Mouse (Mus musculus): Measurements from ENCODE around the gene Hspb6. TPM values are rescaled to one million over a fixed set of nuclear protein-coding genes. Genes with fewer than 3 reads are reported as not detected.

The Hspb6 gene
- polyA plus RNA-seq, 1 experiment from 2014 or later = 5.4 TPM

Small RNA genes lying within 50 kb of the gene (microRNA-seq; reads per million reads assigned to microRNA genes)
- gene Gm38670 (1.1 reads per million), gene Mir3569 (not detected)

Other genes starting within 250 kb of the Hspb6 start
- 93.4 and 95.9 TPM in 2 replicates for gene Alkbh6, start 243.5 kb upstream of the Hspb6 start, polyA plus RNA-seq (2016; fragmentation: Nextera tagmentation; extraction: Ambion mirVana)
- gene Syne4, start 237.4 kb upstream of the Hspb6 start, polyA plus RNA-seq (2016; fragmentation: Nextera tagmentation; extraction: Ambion mirVana) = 21.8 and 24.3 TPM in 2 replicates
- not detected in 2 replicates for gene E130208F15Rik, start 230.4 kb upstream of the Hspb6 start, polyA plus RNA-seq (2016; fragmentation: Nextera tagmentation; extraction: Ambion mirVana)
- gene Sdhaf1, start 228.3 kb upstream of the Hspb6 start, polyA plus RNA-seq (2016; fragmentation: Nextera tagmentation; extraction: Ambion mirVana) = 25.9 and 26.7 TPM in 2 replicates
- 10.7 and 11.1 TPM in 2 replicates for gene Lrfn3, start 189.4 kb upstream of the Hspb6 start, polyA plus RNA-seq (2016; fragmentation: Nextera tagmentation; extraction: Ambion mirVana)
- 22.6 and 23.2 TPM in 2 replicates for gene Tyrobp, start 138.4 kb upstream of the Hspb6 start, polyA plus RNA-seq (2016; fragmentation: Nextera tagmentation; extraction: Ambion mirVana)
- 0.72 and 1.2 TPM in 2 replicates for gene Hcst, start 132.3 kb upstream of the Hspb6 start, polyA plus RNA-seq (2016; fragmentation: Nextera tagmentation; extraction: Ambion mirVana)
- gene Nfkbid, start 130.4 kb upstream of the Hspb6 start, polyA plus RNA-seq (2016; fragmentation: Nextera tagmentation; extraction: Ambion mirVana) = 1.4 and 2.1 TPM in 2 replicates
- gene Aplp1, start 106.6 kb upstream of the Hspb6 start, polyA plus RNA-seq (2016; fragmentation: Nextera tagmentation; extraction: Ambion mirVana) = 368 and 386 TPM in 2 replicates
- gene Kirrel2, start 94.5 kb upstream of the Hspb6 start, polyA plus RNA-seq (2016; fragmentation: Nextera tagmentation; extraction: Ambion mirVana) = 13.5 and 14.6 TPM in 2 replicates
- 2.0 and 3.3 TPM in 2 replicates for gene Nphs1, start 93.9 kb upstream of the Hspb6 start, polyA plus RNA-seq (2016; fragmentation: Nextera tagmentation; extraction: Ambion mirVana)
- not detected in 2 replicates for gene Prodh2, start 58.6 kb upstream of the Hspb6 start, polyA plus RNA-seq (2016; fragmentation: Nextera tagmentation; extraction: Ambion mirVana)
- gene Arhgap33, start 17.1 kb upstream of the Hspb6 start, polyA plus RNA-seq (2016; fragmentation: Nextera tagmentation; extraction: Ambion mirVana) = 78.3 and 90.0 TPM in 2 replicates
- 9.7 and 11.0 TPM in 2 replicates for gene Proser3, start 121 bp downstream of the Hspb6 start, polyA plus RNA-seq (2016; fragmentation: Nextera tagmentation; extraction: Ambion mirVana)
- gene Lin37, start 7.7 kb downstream of the Hspb6 start, polyA plus RNA-seq (2016; fragmentation: Nextera tagmentation; extraction: Ambion mirVana) = 52.8 and 53.4 TPM in 2 replicates
- gene U2af1l4, start 11.1 kb downstream of the Hspb6 start, polyA plus RNA-seq (2016; fragmentation: Nextera tagmentation; extraction: Ambion mirVana) = 83.8 and 87.9 TPM in 2 replicates
- 16.2 and 17.1 TPM in 2 replicates for gene Gm49396, start 11.2 kb downstream of the Hspb6 start, polyA plus RNA-seq (2016; fragmentation: Nextera tagmentation; extraction: Ambion mirVana)
- gene Psenen, start 11.4 kb downstream of the Hspb6 start, polyA plus RNA-seq (2016; fragmentation: Nextera tagmentation; extraction: Ambion mirVana) = 137 and 143 TPM in 2 replicates
- 4.1 and 5.7 TPM in 2 replicates for gene Igflr1, start 13.2 kb downstream of the Hspb6 start, polyA plus RNA-seq (2016; fragmentation: Nextera tagmentation; extraction: Ambion mirVana)
- 12.2 and 13.7 TPM in 2 replicates for gene Kmt2b, start 36.5 kb downstream of the Hspb6 start, polyA plus RNA-seq (2016; fragmentation: Nextera tagmentation; extraction: Ambion mirVana)
- 0.22 and 0.47 TPM in 2 replicates for gene Zbtb32, start 46.7 kb downstream of the Hspb6 start, polyA plus RNA-seq (2016; fragmentation: Nextera tagmentation; extraction: Ambion mirVana)
- 1.6 and 1.9 TPM in 2 replicates for gene Upk1a, start 60.7 kb downstream of the Hspb6 start, polyA plus RNA-seq (2016; fragmentation: Nextera tagmentation; extraction: Ambion mirVana)
- 912 and 934 TPM in 2 replicates for gene Cox6b1, start 74.0 kb downstream of the Hspb6 start, polyA plus RNA-seq (2016; fragmentation: Nextera tagmentation; extraction: Ambion mirVana)
- not detected in 2 replicates for gene Etv2, start 83.7 kb downstream of the Hspb6 start, polyA plus RNA-seq (2016; fragmentation: Nextera tagmentation; extraction: Ambion mirVana)
- 163 and 167 TPM in 2 replicates for gene Rbm42, start 98.1 kb downstream of the Hspb6 start, polyA plus RNA-seq (2016; fragmentation: Nextera tagmentation; extraction: Ambion mirVana)
- gene Haus5, start 112.8 kb downstream of the Hspb6 start, polyA plus RNA-seq (2016; fragmentation: Nextera tagmentation; extraction: Ambion mirVana) = 39.5 and 45.2 TPM in 2 replicates
- gene Pmis2, start 119.4 kb downstream of the Hspb6 start, polyA plus RNA-seq (2016; fragmentation: Nextera tagmentation; extraction: Ambion mirVana) = not detected in 2 replicates
- not detected in 2 replicates for gene 2200002J24Rik, start 146.7 kb downstream of the Hspb6 start, polyA plus RNA-seq (2016; fragmentation: Nextera tagmentation; extraction: Ambion mirVana)
- 1.3 and 2.0 TPM in 2 replicates for gene Atp4a, start 160.0 kb downstream of the Hspb6 start, polyA plus RNA-seq (2016; fragmentation: Nextera tagmentation; extraction: Ambion mirVana)
- gene Tmem147, start 177.4 kb downstream of the Hspb6 start, polyA plus RNA-seq (2016; fragmentation: Nextera tagmentation; extraction: Ambion mirVana) = 185 and 194 TPM in 2 replicates
- 1.4 and 1.5 TPM in 2 replicates for gene Gapdhs, start 191.5 kb downstream of the Hspb6 start, polyA plus RNA-seq (2016; fragmentation: Nextera tagmentation; extraction: Ambion mirVana)
- 1.1 and 2.6 TPM in 2 replicates for gene Sbsn, start 199.3 kb downstream of the Hspb6 start, polyA plus RNA-seq (2016; fragmentation: Nextera tagmentation; extraction: Ambion mirVana)
- 0.24 and 0.38 TPM in 2 replicates for gene Dmkn, start 211.6 kb downstream of the Hspb6 start, polyA plus RNA-seq (2016; fragmentation: Nextera tagmentation; extraction: Ambion mirVana)
- gene Krtdap, start 235.7 kb downstream of the Hspb6 start, polyA plus RNA-seq (2016; fragmentation: Nextera tagmentation; extraction: Ambion mirVana) = not detected in 2 replicates

Data from neural tube, embryonic 12.5 days (tissue).